Mouse (Mus musculus) lung, adult 2 months (tissue): ENCODE results near the gene Orm3. TPM values are rescaled to one million over a fixed set of nuclear protein-coding genes. Genes with fewer than 3 reads are reported as not detected.
A peak's percentile ranks its signal among the peaks of the same experiment; 100 is the strongest.

Source experiments
- DNase-seq: peaks from one replicate; pipeline ENCODE4 v3.0.0; 2022
- H3K4me1 ChIP-seq: fragments of 200-500 bp; 2 replicates; pipeline ENCODE4 v1.6.1; 2011; ENCODE audit warnings: low read length; ENCODE audit not compliant: control insufficient read depth, insufficient read depth
- H3K4me3 ChIP-seq: fragments of 200-500 bp; replicated peaks from 2 replicates; pipeline ENCODE3; 2011; ENCODE audit warnings: low read depth, mild to moderate bottlenecking, control low read depth, low read length; ENCODE audit errors: extremely low read depth
- CTCF ChIP-seq: fragments of 200-500 bp; IDR thresholded peaks from 2 replicates; pipeline ENCODE4 v1.5.1; 2011; ENCODE audit warnings: mild to moderate bottlenecking, low read length, control low read depth; ENCODE audit not compliant: insufficient read depth
- POLR2A ChIP-seq: fragments of 200-500 bp; IDR thresholded peaks from 2 replicates; pipeline ENCODE4 v1.6.1; 2011; ENCODE audit warnings: low read depth, mild to moderate bottlenecking, control low read depth, low read length, borderline replicate concordance; ENCODE audit errors: extremely low read depth
- WGBS: fragments of 180-500 bp; shearing (Covaris S2); methylation state at CpG from one replicate; pipeline ENCODE4 v1.1.7; 2018; 5-methylcytosine and 5-hydroxymethylcytosine counted together
- polyA plus RNA-seq: library from polyadenylated mRNA; depleted of rRNA; stranded (reverse); fragments of >200 nt; gene quantifications from 2 replicates; pipeline ENCODE4 v1.2.3, GENCODE M21; 2012; rRNA removed

Gene Orm3
- polyA plus RNA-seq, 1 experiment, result 0.50 TPM

DNA sequence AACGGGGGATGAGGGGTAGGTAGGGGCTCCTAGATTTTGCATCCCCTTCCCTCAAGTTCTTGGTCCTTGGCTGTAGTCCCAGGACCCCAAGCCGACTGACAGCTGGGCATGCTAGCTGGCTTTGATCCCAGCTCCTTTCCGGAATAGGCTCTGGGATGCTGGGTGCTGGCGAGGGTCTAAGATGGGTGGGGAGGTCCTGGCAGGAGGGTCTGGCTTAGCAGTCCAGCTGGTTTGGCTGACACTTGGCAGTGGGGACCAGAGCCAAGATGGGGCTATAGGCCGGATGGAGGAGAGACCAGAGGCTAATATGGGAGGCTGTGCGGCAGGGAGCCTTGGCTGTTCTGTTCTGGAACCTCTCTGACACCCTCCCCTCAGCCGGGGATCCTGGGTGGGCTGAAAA lies 52.3 kb downstream of the Orm3 start:
- Histone ChIP-seq H3K4me3 (no peak overlapping the region), H3K4me1 (peaks cover 11% of the 10 kb centered on the region)
- WGBS, result 34% methylated on average over 7 of the region's 7 CpGs
- TF ChIP-seq CTCF (no peak), POLR2A (no peak)
- DNase-seq, result no peak

DNA sequence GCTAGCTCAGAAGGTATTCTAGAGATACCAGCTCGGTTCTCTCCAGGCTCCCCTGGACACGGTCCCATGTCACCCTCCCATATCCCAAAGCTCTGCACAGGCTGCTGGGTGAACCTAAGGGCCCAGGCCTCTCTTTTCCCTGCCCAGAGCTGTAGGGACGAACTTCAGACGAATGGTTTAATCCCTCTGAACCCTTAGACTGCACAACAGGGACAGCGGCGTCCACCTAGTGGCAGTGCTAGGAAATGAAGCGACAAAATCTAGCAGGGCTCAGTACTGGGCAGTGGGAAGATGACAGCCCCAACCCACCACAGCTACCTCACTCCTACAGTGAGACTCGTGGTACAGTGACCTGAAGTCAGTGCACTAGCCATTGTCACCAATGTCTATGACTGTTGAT lies 52.7 kb downstream of the Orm3 start:
- WGBS, result 10% methylated on average over 8 of the region's 8 CpGs
- TF ChIP-seq POLR2A (no peak), CTCF (peak; percentile 86)
- Histone ChIP-seq H3K4me1 (peaks cover 8% of the 10 kb centered on the region), H3K4me3 (peak overlapping the region; percentile 28)
- peak; percentile 54 for DNase-seq

Other genes starting within 250 kb of the Orm3 start
- 0.26 and 1.4 TPM in 2 replicates for gene Ambp, start 201.4 kb upstream of the Orm3 start, polyA plus RNA-seq
- gene Kif12, start 184.0 kb upstream of the Orm3 start, polyA plus RNA-seq, result 0.11 TPM in 1 of 2 replicates, not detected in the other
- gene Col27a1, start 142.2 kb upstream of the Orm3 start, polyA plus RNA-seq, result 11.2 and 11.5 TPM in 2 replicates
- gene Orm1, start 11.6 kb upstream of the Orm3 start, polyA plus RNA-seq, result 3.9 and 4.7 TPM in 2 replicates
- gene Orm2, start 6.3 kb downstream of the Orm3 start, polyA plus RNA-seq, result 0.45 and 0.49 TPM in 2 replicates
- 22.2 and 22.7 TPM in 2 replicates for gene Akna, start 47.2 kb downstream of the Orm3 start, polyA plus RNA-seq
- 6.4 and 7.8 TPM in 2 replicates for gene Whrn, start 139.8 kb downstream of the Orm3 start, polyA plus RNA-seq
- gene Atp6v1g1, start 188.6 kb downstream of the Orm3 start, polyA plus RNA-seq, result 48.3 and 56.6 TPM in 2 replicates
- gene Tmem268, start 202.6 kb downstream of the Orm3 start, polyA plus RNA-seq, result 11.2 and 15.2 TPM in 2 replicates
- not detected in 2 replicates for gene Gm11213, start 249.1 kb downstream of the Orm3 start, polyA plus RNA-seq